Mouse (Mus musculus) heart, embryonic 13.5 days (tissue): ENCODE results near the gene Atp2a2. TPM values are rescaled to one million over a fixed set of nuclear protein-coding genes. Genes with fewer than 3 reads are reported as not detected.

ENCODE experiments used
- ATAC-seq: fragments of 200-750 bp; cut with Nextera tagmentation; 2 replicates; pipeline ENCODE4 v1.8.0; 2017; ENCODE audit warnings: moderate TSS enrichment; ENCODE audit not compliant: insufficient number of reproducible peaks, low FRiP score, low TSS enrichment; ENCODE audit errors: extremely low read depth
- H3K27ac ChIP-seq: fragments of 300-500 bp; sonication (generic); replicated peaks from 2 replicates; pipeline ENCODE4 v1.5.1; 2015; ENCODE audit warnings: moderate library complexity, mild to moderate bottlenecking, inconsistent platforms
- H3K27me3 ChIP-seq: fragments of 300-500 bp; sonication (generic); replicated peaks from 2 replicates; pipeline ENCODE4 v1.6.1; 2015; ENCODE audit warnings: mild to moderate bottlenecking, inconsistent platforms
- H3K36me3 ChIP-seq: fragments of 300-500 bp; sonication (generic); 2 replicates; pipeline ENCODE4 v1.6.1; 2015; ENCODE audit warnings: mild to moderate bottlenecking, inconsistent platforms
- H3K4me1 ChIP-seq: fragments of 300-500 bp; sonication (generic); 2 replicates; pipeline ENCODE4 v1.6.1; 2015; ENCODE audit warnings: inconsistent platforms
- H3K4me2 ChIP-seq: fragments of 300-500 bp; sonication (generic); 2 replicates; pipeline ENCODE4 v1.6.1; 2015; ENCODE audit warnings: inconsistent platforms, mild to moderate bottlenecking, moderate library complexity
- H3K4me3 ChIP-seq: fragments of 300-500 bp; sonication (generic); 2 replicates; pipeline ENCODE4 v1.5.1; 2015; ENCODE audit warnings: moderate library complexity, mild to moderate bottlenecking, inconsistent platforms
- H3K9ac ChIP-seq: fragments of 300-500 bp; sonication (generic); 2 replicates; pipeline ENCODE4 v1.6.1; 2015; ENCODE audit warnings: inconsistent platforms, mild to moderate bottlenecking, moderate library complexity
- H3K9me3 ChIP-seq: fragments of 300-500 bp; sonication (generic); 2 replicates; pipeline ENCODE4 v1.6.1; 2016; ENCODE audit warnings: inconsistent platforms
- WGBS: fragments of 180-500 bp; shearing (Covaris S2); methylation state at CpG from one replicate; pipeline ENCODE4 v1.1.7; 2015; ENCODE audit warnings: mixed read lengths; 5-methylcytosine and 5-hydroxymethylcytosine counted together
- polyA plus RNA-seq: library from polyadenylated mRNA; unstranded; fragments of >200 nt; fragmentation: Nextera tagmentation; extraction: Ambion mirVana; gene quantifications from 2 replicates; pipeline ENCODE4 v1.2.1, GENCODE M21; 2015

The Atp2a2 gene
- polyA plus RNA-seq, 1 experiment from 2014 or later, result 227 TPM

GRCm38 (mm10) chr5:122529316-122529715 lies 27.3 kb upstream of the Atp2a2 start:
- ATAC-seq, result no peak
- peaks cover 8% of the 10 kb centered on the region; the same call in 1 of the 2 replicates for H3K36me3 ChIP-seq
- 29% methylated on average over 3 of the region's 3 CpGs for WGBS
- no peak overlapping the region for H3K4me3 ChIP-seq
- peak overlapping the region; percentile 77 for H3K9ac ChIP-seq
- H3K4me2 ChIP-seq, result no peak overlapping the region
- no peaks in the 10 kb centered on the region for H3K27me3 ChIP-seq
- H3K9me3 ChIP-seq, result no peaks in the 10 kb centered on the region
- peaks cover 83% of the 10 kb centered on the region for H3K4me1 ChIP-seq
- peak overlapping the region; percentile 96 for H3K27ac ChIP-seq

DNA sequence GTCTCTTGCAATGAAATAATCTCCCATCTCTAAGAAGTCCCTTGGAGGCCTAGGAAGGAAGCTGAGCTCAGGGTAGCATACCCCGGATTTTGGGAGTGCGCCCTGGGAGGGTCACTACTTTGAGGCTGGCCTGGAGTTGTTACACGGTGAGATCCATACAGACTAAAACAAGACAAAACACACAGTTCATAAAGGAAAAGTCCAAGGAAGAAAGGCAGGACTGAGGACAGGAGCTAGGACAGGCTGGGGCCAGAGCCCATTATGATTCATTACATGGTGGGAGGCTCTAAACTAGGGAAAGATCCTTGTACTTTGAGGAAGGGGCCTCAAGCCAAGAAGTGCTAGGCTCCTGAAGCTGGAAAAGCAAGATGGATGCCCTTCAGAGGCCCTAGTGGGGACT lies 26.6 kb upstream of the Atp2a2 start:
- WGBS, result 76% methylated on average over 3 of the region's 3 CpGs
- Histone ChIP-seq H3K4me2 (no peak overlapping the region), H3K27ac (peak overlapping the region; percentile 96), H3K4me1 (peaks cover 82% of the 10 kb centered on the region), H3K9me3 (no peaks in the 10 kb centered on the region), H3K9ac (peak overlapping the region; percentile 77; the same call in 1 of the 2 replicates), H3K36me3 (peaks cover 8% of the 10 kb centered on the region; the same call in 1 of the 2 replicates), H3K27me3 (no peaks in the 10 kb centered on the region), H3K4me3 (no peak overlapping the region)
- no peak for ATAC-seq

DNA sequence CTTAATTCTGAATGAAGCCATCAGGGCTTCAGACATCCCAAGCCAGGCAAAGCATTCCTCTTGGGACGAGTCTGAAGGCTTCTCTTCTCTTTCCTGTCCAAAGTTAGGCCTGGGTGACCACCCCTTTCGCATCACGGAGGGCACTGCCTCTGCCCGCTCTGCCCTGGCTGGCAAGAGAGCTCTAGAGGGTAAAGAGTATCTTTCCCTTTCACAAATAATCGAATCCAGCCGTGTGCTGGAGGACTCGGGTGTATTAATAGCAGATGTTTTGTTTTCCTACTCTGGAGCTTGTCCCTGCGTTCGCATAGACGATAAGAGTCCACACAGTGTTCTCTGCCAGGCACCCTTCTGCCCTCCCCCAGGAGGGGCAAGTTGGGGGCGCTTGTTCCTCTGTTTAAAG lies 25.7 kb upstream of the Atp2a2 start:
- ATAC-seq, result no peak
- Histone ChIP-seq H3K4me2 (peak overlapping the region; percentile 57), H3K36me3 (peaks cover 8% of the 10 kb centered on the region; the same call in 1 of the 2 replicates), H3K27me3 (no peaks in the 10 kb centered on the region), H3K9ac (peak overlapping the region; percentile 77), H3K9me3 (no peaks in the 10 kb centered on the region), H3K4me3 (peak overlapping the region; percentile 18; the same call in 1 of the 2 replicates), H3K27ac (peak overlapping the region; percentile 96), H3K4me1 (peaks cover 78% of the 10 kb centered on the region)
- WGBS, result 14% methylated on average over 11 of the region's 11 CpGs

DNA sequence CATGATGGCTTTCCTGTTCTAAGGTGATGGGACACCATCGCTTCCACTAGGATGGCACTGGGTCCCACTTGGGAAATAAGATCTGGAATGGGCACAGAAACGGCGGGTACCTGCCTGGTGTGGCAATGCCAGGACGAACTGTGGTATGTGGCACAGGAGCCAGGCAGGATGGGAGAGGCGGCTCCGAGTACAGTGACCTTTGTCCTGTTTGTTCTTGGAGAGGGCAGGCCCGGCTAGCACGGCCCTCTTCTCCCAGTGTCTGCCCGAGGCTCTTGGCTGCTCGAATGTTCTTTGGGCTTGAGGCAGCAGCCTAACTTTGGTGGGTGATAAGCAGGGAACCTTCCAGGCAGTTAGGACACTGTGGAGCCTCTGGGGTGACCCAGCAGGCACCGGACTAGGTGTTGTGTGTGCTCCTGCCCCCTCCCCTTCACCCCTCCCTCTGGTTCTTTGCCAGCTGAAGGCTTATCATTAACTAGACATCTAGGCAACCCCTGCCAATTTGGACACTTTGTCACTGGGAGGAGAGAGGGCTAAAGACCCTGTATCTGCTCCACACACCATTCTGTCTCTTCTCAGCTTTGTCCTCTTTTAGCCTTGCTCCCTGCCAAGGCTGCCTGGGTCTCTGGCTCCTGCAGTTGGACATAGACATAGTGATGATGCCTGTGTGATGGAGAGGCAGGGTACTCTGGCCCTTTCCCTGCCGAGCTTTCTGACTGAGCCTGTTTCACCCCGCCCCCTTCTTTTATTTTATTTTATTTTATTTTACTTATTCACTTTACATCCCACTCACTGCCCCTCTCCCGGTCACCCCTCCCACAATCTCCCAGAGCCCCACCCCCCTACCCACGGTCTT lies 25.1 kb upstream of the Atp2a2 start:
- ATAC-seq, result no peak
- H3K4me3 ChIP-seq, result peak overlapping the region; percentile 18; the same call in 1 of the 2 replicates

DNA sequence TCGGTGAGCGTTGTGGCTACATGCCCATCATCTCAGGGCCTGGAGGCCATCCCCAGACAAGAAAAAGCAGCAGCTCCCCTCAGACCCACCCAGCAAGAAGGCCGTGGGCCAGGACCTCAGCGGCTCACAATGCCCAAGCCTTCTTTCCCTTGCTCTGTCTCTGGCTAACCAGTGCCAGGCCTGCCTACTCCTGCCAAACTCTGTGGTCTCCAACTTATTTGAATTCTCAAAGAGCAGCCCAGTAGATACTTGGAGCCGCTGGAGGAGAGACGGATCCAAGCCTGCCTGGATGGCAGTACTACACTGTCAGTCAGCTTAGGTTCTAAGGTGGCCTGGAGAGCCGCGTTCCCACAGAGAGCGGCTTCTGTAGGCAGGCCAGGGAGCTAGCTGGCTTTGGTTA lies 24.4 kb upstream of the Atp2a2 start:
- 0 out of 2 replicates have a peak, but pooled peaks cover 4% of the 10 kb centered on the region for H3K36me3 ChIP-seq
- H3K27me3 ChIP-seq, result no peaks in the 10 kb centered on the region
- no peak for ATAC-seq
- no peak overlapping the region for H3K4me2 ChIP-seq
- no peaks in the 10 kb centered on the region for H3K9me3 ChIP-seq
- H3K4me1 ChIP-seq, result peaks cover 75% of the 10 kb centered on the region
- no peak overlapping the region for H3K4me3 ChIP-seq
- H3K9ac ChIP-seq, result peak overlapping the region; percentile 77; the same call in 1 of the 2 replicates
- 90% methylated on average over 9 of the region's 9 CpGs for WGBS
- H3K27ac ChIP-seq, result peak overlapping the region; percentile 96

More for the DNA sequence above, 25.1 kb upstream of the Atp2a2 start:
- H3K27ac ChIP-seq, result peak overlapping the region; percentile 96
- peak overlapping the region; percentile 77 for H3K9ac ChIP-seq
- H3K4me2 ChIP-seq, result peak overlapping the region; percentile 57
- H3K4me1 ChIP-seq, result peaks cover 73% of the 10 kb centered on the region
- peaks cover 8% of the 10 kb centered on the region; the same call in 1 of the 2 replicates for H3K36me3 ChIP-seq
- H3K27me3 ChIP-seq, result no peaks in the 10 kb centered on the region
- no peaks in the 10 kb centered on the region for H3K9me3 ChIP-seq
- 47% methylated on average over 15 of the region's 15 CpGs for WGBS

GRCm38 (mm10) chr5:122525238-122525931 lies 23.4 kb upstream of the Atp2a2 start:
- H3K4me1 ChIP-seq, result peaks cover 80% of the 10 kb centered on the region
- H3K36me3 ChIP-seq, result no peaks in the 10 kb centered on the region
- H3K9ac ChIP-seq, result peak overlapping the region; percentile 66
- no peaks in the 10 kb centered on the region for H3K27me3 ChIP-seq
- H3K27ac ChIP-seq, result peak overlapping the region; percentile 87
- no peak overlapping the region for H3K4me3 ChIP-seq
- WGBS, result 64% methylated on average over 14 of the region's 14 CpGs
- no peak for ATAC-seq
- no peaks in the 10 kb centered on the region for H3K9me3 ChIP-seq
- H3K4me2 ChIP-seq, result no peak overlapping the region

DNA sequence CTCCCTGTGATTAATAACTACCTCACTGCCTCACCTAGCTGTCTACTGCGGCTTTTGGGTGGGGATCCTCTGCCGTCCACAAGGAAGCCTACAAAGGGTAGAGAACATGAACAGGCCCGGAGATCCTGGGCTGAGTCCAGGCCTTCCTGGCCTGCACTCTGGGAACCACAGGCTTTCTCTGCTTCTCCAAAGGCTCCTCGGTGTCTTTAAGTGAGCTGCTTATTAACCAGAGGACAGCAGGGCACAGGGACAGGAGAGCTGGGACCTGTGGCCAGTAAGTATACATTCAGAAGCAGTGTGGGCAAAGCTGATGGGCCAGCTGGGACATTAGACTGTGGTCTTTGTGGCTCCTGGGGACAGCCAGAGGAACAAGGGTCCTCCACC lies 22.8 kb upstream of the Atp2a2 start:
- H3K4me3 ChIP-seq, result no peak overlapping the region
- H3K36me3 ChIP-seq, result no peaks in the 10 kb centered on the region
- H3K4me1 ChIP-seq, result peaks cover 80% of the 10 kb centered on the region
- H3K27ac ChIP-seq, result peak overlapping the region; percentile 87
- no peaks in the 10 kb centered on the region for H3K27me3 ChIP-seq
- no peak for ATAC-seq
- H3K9me3 ChIP-seq, result no peaks in the 10 kb centered on the region
- no peak overlapping the region for H3K4me2 ChIP-seq
- peak overlapping the region; percentile 66 for H3K9ac ChIP-seq
- 67% methylated on average over 4 of the region's 4 CpGs for WGBS

DNA sequence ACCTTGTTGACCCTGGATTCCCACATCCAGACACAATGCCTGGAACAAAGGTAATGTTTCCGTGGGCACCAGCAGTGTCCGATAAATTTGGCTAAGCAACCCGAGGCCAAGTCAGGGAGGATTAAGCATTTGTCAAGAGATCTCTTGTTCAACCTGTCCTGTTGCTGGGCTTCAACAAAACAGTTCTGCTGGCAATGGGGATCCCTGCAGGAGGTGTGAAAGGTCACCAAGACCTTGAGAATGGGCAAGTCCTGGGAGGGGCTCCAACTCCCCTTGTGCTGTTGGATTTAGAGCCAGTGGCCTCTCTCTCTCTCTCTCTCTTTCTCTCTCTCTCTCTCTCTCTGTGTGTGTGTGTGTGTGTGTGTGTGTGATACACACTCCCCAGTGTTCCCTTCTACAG lies 22.2 kb upstream of the Atp2a2 start:
- peak overlapping the region; percentile 66 for H3K9ac ChIP-seq
- no peak for ATAC-seq
- H3K27me3 ChIP-seq, result no peaks in the 10 kb centered on the region
- H3K9me3 ChIP-seq, result no peaks in the 10 kb centered on the region
- H3K4me2 ChIP-seq, result no peak overlapping the region
- peaks cover 80% of the 10 kb centered on the region for H3K4me1 ChIP-seq
- no peak overlapping the region for H3K4me3 ChIP-seq
- WGBS, result 47% methylated on average over 3 of the region's 3 CpGs
- H3K36me3 ChIP-seq, result no peaks in the 10 kb centered on the region
- peak overlapping the region; percentile 87 for H3K27ac ChIP-seq

DNA sequence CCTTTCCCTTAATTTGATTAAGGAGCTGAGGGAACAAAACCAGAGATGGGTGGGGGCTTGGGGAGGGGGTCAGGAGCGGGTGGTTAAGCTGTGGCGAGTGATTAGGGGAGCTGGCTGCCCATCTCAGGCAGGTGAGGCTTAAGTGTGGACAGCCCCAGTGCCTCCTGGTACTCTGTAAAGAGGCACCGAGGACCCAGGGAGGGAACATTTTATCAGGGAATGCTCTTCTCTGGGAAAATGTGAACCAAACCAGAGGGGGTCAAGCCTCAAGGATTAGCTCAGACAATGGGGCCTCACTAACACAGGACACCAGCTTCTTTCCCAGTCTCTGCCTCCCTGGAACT lies 19.1 kb upstream of the Atp2a2 start:
- H3K9ac ChIP-seq, result no peak overlapping the region
- H3K36me3 ChIP-seq, result no peaks in the 10 kb centered on the region
- ATAC-seq, result peak; percentile 43
- H3K27ac ChIP-seq, result peak overlapping the region; percentile 93
- H3K27me3 ChIP-seq, result no peaks in the 10 kb centered on the region
- H3K4me2 ChIP-seq, result peak overlapping the region; percentile 52
- peaks cover 79% of the 10 kb centered on the region for H3K4me1 ChIP-seq
- WGBS, result 10% methylated on average over 3 of the region's 3 CpGs
- H3K4me3 ChIP-seq, result no peak overlapping the region
- no peaks in the 10 kb centered on the region for H3K9me3 ChIP-seq

GRCm38 (mm10) chr5:122520254-122521129 lies 18.5 kb upstream of the Atp2a2 start:
- H3K36me3 ChIP-seq, result no peaks in the 10 kb centered on the region
- peak overlapping the region; percentile 62 for H3K9ac ChIP-seq
- peaks cover 76% of the 10 kb centered on the region for H3K4me1 ChIP-seq
- H3K4me3 ChIP-seq, result peak overlapping the region; percentile 3; the same call in 1 of the 2 replicates
- H3K4me2 ChIP-seq, result peak overlapping the region; percentile 52
- H3K27me3 ChIP-seq, result no peaks in the 10 kb centered on the region
- H3K27ac ChIP-seq, result peak overlapping the region; percentile 93
- peak; percentile 80 for ATAC-seq
- 14% methylated on average over 23 of the region's 23 CpGs for WGBS
- H3K9me3 ChIP-seq, result no peaks in the 10 kb centered on the region
